Mouse (Mus musculus): Measurements from ENCODE around the gene Psap. TPM values are rescaled to one million over a fixed set of nuclear protein-coding genes. Genes with fewer than 3 reads are reported as not detected.

The Psap gene
- total and polyA plus RNA-seq, 2 experiments from 2014 or later = 281 to 768 TPM

DNA sequence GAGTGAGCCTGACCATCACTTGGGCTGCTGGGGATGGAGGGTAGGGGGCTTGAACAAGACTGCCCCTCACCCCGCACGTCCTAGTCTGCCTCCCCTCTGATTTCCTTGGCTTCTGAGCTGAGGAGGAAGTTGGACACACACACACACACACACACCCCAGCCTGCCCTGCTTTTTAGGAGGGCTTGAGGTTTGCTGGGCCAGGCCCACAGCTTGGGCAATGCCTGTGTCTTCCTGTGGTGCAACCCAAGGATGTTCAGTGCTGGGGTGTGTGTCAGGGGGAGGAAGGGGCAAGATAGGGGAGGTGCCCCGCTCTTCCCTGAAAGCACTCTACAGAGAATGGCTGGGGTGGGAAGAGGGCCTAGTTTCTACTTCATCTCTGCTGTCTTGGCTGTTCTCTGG is 66.7 kb downstream of the Psap start:
- 82% methylated on average over 3 of the region's 3 CpGs for WGBS
- Histone ChIP-seq H3K9ac (replicated peaks; ENCODE audit: low read length) (no peak overlapping the region), H3K27ac (no peak overlapping the region), H3K36me3 (ENCODE audit: insufficient read depth, low read length) (no peaks in the 10 kb centered on the region), H3K9me3 (ENCODE audit: low read length) (no peaks in the 10 kb centered on the region), H3K4me1 (ENCODE audit: insufficient read depth, low read length) (no peaks in the 10 kb centered on the region), H3K27me3 (ENCODE audit: insufficient read depth, low read length) (no peaks in the 10 kb centered on the region), H3K4me2 (ENCODE audit: low read depth, low read length) (no peak overlapping the region), H3K4me3 (ENCODE audit: low read length) (no peak overlapping the region)
- ATAC-seq (no peak), DNase-seq (ENCODE audit: low spot score) (no peak)
- TF ChIP-seq CTCF (IDR thresholded peaks at IDR 0.05; ENCODE audit: low read depth) = no peak

- Histone ChIP-seq H3K9ac (replicated peaks; ENCODE audit: low read length) (no peak overlapping the region), H3K27ac (no peak overlapping the region), H3K4me2 (ENCODE audit: low read depth, low read length) (peak overlapping the region; percentile 44), H3K4me3 (ENCODE audit: low read length) (no peak overlapping the region), H3K4me1 (ENCODE audit: insufficient read depth, low read length) (no peaks in the 10 kb centered on the region), H3K9me3 (ENCODE audit: low read length) (no peaks in the 10 kb centered on the region), H3K36me3 (ENCODE audit: insufficient read depth, low read length) (no peaks in the 10 kb centered on the region), H3K27me3 (ENCODE audit: insufficient read depth, low read length) (no peaks in the 10 kb centered on the region)
- DNase-seq (ENCODE audit: low spot score) (no peak), ATAC-seq (no peak)
- WGBS = 87% methylated on average over 4 of the region's 4 CpGs
- no peak for TF ChIP-seq CTCF (IDR thresholded peaks at IDR 0.05; ENCODE audit: low read depth)
These were observed 68.6 kb downstream of the Psap start for GRCm38 (mm10) chr10:60346056-60346455.

DNA sequence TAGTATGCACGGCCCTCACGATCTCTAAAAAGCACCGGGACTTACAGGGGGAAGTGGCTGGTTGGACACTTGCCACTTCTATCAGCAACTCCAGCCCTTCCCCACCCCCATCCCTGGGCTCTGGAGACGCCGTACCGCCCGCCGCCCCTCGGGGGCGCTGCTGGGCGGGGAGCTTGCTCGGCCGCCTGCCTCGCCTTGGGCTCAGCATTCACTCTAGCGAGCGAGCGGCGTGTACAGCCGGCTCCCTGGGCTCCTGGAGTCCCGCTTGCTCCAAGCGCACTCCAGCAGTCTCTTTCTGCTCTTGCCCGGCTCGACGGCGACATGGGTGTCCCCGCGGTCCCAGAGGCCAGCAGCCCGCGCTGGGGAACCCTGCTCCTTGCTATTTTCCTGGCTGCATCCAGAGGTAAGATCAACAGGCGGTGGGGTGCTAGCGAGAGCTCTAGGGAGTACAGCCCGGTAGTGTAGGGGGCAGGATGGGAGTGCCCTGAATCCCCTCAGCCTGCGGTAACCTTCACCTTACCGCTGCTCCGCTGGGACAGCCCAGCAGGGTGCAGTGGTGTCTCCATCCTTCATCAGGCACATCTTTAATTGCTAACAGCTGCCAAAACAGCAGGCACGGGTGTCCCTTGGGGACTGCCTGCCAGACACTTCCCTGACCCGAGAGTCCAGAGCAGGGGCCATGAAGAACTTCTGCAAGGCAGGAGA is 69.4 kb downstream of the Psap start, which contains the start of gene Vsir:
TSS of gene Vsir (plus strand) at position 151 of the 705 bp plus-strand sequence.
- Histone ChIP-seq H3K4me1 (ENCODE audit: insufficient read depth, low read length) (no peaks in the 10 kb centered on the region), H3K9ac (replicated peaks; ENCODE audit: low read length) (no peak within 1 kb of the TSS), H3K4me2 (ENCODE audit: low read depth, low read length) (peak within 1 kb of the TSS; percentile 44), H3K36me3 (ENCODE audit: insufficient read depth, low read length) (no peaks in the 10 kb centered on the region), H3K9me3 (ENCODE audit: low read length) (no peaks in the 10 kb centered on the region), H3K27ac (no peak within 1 kb of the TSS), H3K4me3 (ENCODE audit: low read length) (peak within 1 kb of the TSS; percentile 27), H3K27me3 (ENCODE audit: insufficient read depth, low read length) (no peaks in the 10 kb centered on the region)
- DNase-seq (ENCODE audit: low spot score) (peak; percentile 72), ATAC-seq (peak; percentile 73)
- 2% methylated on average over 37 of the region's 37 CpGs for WGBS
- peak; percentile 52 for TF ChIP-seq CTCF (IDR thresholded peaks at IDR 0.05; ENCODE audit: low read depth)

- Histone ChIP-seq H3K27ac (no peak overlapping the region), H3K4me1 (ENCODE audit: insufficient read depth, low read length) (no peaks in the 10 kb centered on the region), H3K9me3 (ENCODE audit: low read length) (no peaks in the 10 kb centered on the region), H3K36me3 (ENCODE audit: insufficient read depth, low read length) (no peaks in the 10 kb centered on the region), H3K4me2 (ENCODE audit: low read depth, low read length) (peak overlapping the region; percentile 44), H3K27me3 (ENCODE audit: insufficient read depth, low read length) (no peaks in the 10 kb centered on the region), H3K9ac (replicated peaks; ENCODE audit: low read length) (no peak overlapping the region), H3K4me3 (ENCODE audit: low read length) (peak overlapping the region; percentile 27)
- ATAC-seq (no peak), DNase-seq (ENCODE audit: low spot score) (no peak)
- 46% methylated on average over 9 of the region's 9 CpGs for WGBS
- no peak for TF ChIP-seq CTCF (IDR thresholded peaks at IDR 0.05; ENCODE audit: low read depth)
These were observed 70.6 kb downstream of the Psap start for GRCm38 (mm10) chr10:60347768-60348610.

GRCm38 (mm10) chr10:60349056-60349455 is 71.6 kb downstream of the Psap start:
- ATAC-seq (no peak), DNase-seq (ENCODE audit: low spot score) (no peak)
- H3K4me3 ChIP-seq (ENCODE audit: low read length) = no peak overlapping the region
- TF ChIP-seq CTCF (IDR thresholded peaks at IDR 0.05; ENCODE audit: low read depth) = no peak
- no peaks in the 10 kb centered on the region for H3K4me1 ChIP-seq (ENCODE audit: insufficient read depth, low read length)
- H3K27me3 ChIP-seq (ENCODE audit: insufficient read depth, low read length) = no peaks in the 10 kb centered on the region
- H3K36me3 ChIP-seq (ENCODE audit: insufficient read depth, low read length) = no peaks in the 10 kb centered on the region
- 48% methylated on average over 6 of the region's 6 CpGs for WGBS
- no peak overlapping the region for H3K27ac ChIP-seq
- H3K9ac ChIP-seq (replicated peaks; ENCODE audit: low read length) = no peak overlapping the region
- no peak overlapping the region; the same call in 1 of the 2 replicates for H3K4me2 ChIP-seq (ENCODE audit: low read depth, low read length)
- H3K9me3 ChIP-seq (ENCODE audit: low read length) = no peaks in the 10 kb centered on the region

- TF ChIP-seq CTCF (IDR thresholded peaks at IDR 0.05; ENCODE audit: low read depth) = no peak
- Histone ChIP-seq H3K36me3 (ENCODE audit: insufficient read depth, low read length) (no peaks in the 10 kb centered on the region), H3K4me1 (ENCODE audit: insufficient read depth, low read length) (no peaks in the 10 kb centered on the region), H3K27ac (no peak overlapping the region), H3K27me3 (ENCODE audit: insufficient read depth, low read length) (no peaks in the 10 kb centered on the region), H3K9me3 (ENCODE audit: low read length) (no peaks in the 10 kb centered on the region), H3K9ac (replicated peaks; ENCODE audit: low read length) (no peak overlapping the region), H3K4me2 (ENCODE audit: low read depth, low read length) (no peak overlapping the region), H3K4me3 (ENCODE audit: low read length) (no peak overlapping the region)
- ATAC-seq = no peak
- DNase-seq (ENCODE audit: low spot score) = no peak
- WGBS = 82% methylated on average over 5 of the region's 5 CpGs
These were observed 72.2 kb downstream of the Psap start for GRCm38 (mm10) chr10:60349644-60350043.
